In genomic region chr10:91637911-91638310, GRCm38 (mm10) we compare ENCODE assay signal across 26 mouse cellular contexts.
"Had no signal": no experiment of that assay in that cellular context is flagged by ENCODE, and none has a peak within 500 bp of the region (broad histone marks: within the 10 kb centered on the region; RNA-seq: fewer than 3 reads in every experiment).

No protein-coding gene starts in this region.

- H3K9ac ChIP-seq: heart, embryonic 12.5 days; hindbrain, embryonic 12.5 days; hindbrain, embryonic 15.5 days; intestine, embryonic 15.5 days; limb, embryonic 12.5 days; liver, embryonic 13.5 days had no signal

- H3K27me3 ChIP-seq: heart, embryonic 12.5 days; hindbrain, embryonic 12.5 days; hindbrain, embryonic 15.5 days; intestine, embryonic 15.5 days; limb, embryonic 12.5 days; liver, embryonic 13.5 days had no signal

- H3K9me3 ChIP-seq: heart, embryonic 10.5 days; heart, embryonic 12.5 days; hindbrain, embryonic 10.5 days; hindbrain, embryonic 12.5 days; hindbrain, embryonic 15.5 days; intestine, embryonic 15.5 days; limb, embryonic 10.5 days; limb, embryonic 12.5 days; liver, embryonic 13.5 days had no signal

- ATAC-seq: inflammation-experienced regulatory T-cells, adult 6 months; intestine, embryonic 15.5 days; intestine, postnatal 0 days had no signal

- H3K36me3 ChIP-seq: heart, embryonic 10.5 days; heart, embryonic 12.5 days; hindbrain, embryonic 10.5 days; hindbrain, embryonic 12.5 days; hindbrain, embryonic 15.5 days; intestine, embryonic 15.5 days; limb, embryonic 10.5 days; limb, embryonic 12.5 days; liver, embryonic 13.5 days had no signal

- H3K4me1 ChIP-seq: heart, embryonic 10.5 days; heart, embryonic 12.5 days; hindbrain, embryonic 12.5 days; hindbrain, embryonic 15.5 days; intestine, embryonic 15.5 days; limb, embryonic 10.5 days; limb, embryonic 12.5 days; liver, embryonic 13.5 days had no signal

- DNase-seq: gastrocnemius, adult 2 months; gastrocnemius, postnatal 10 days; gastrocnemius, postnatal 25 days; heart, adult 18-20 months; heart, postnatal 10 days; heart, postnatal 4 days; kidney, adult 18-20 months; kidney, adult 8-10 months; kidney, postnatal 10 days; kidney, postnatal 25 days; kidney, postnatal 4 days; liver; liver, embryonic 13.5 days had no signal

- H3K27ac ChIP-seq: gastrocnemius, adult 2 months; heart, embryonic 10.5 days; hindbrain, embryonic 10.5 days; hindbrain, embryonic 12.5 days; hindbrain, embryonic 15.5 days; intestine, embryonic 15.5 days; layer of hippocampus, adult 2 months; left cerebral cortex, adult 2 months; limb, embryonic 10.5 days; limb, embryonic 12.5 days; liver, embryonic 13.5 days had no signal

- H3K4me3 ChIP-seq: gastrocnemius, adult 2 months; heart, embryonic 10.5 days; heart, embryonic 12.5 days; hindbrain, embryonic 10.5 days; hindbrain, embryonic 12.5 days; hindbrain, embryonic 15.5 days; intestine, embryonic 15.5 days; layer of hippocampus, adult 2 months; left cerebral cortex, adult 2 months; limb, embryonic 10.5 days; limb, embryonic 12.5 days; liver, embryonic 13.5 days had no signal

- H3K4me2 ChIP-seq: heart, embryonic 12.5 days; hindbrain, embryonic 12.5 days; hindbrain, embryonic 15.5 days; intestine, embryonic 15.5 days; limb, embryonic 12.5 days; liver, embryonic 11.5 days; liver, embryonic 13.5 days had no signal
